Mouse (Mus musculus): ENCODE measurements around the gene Psmg3. TPM values are rescaled to one million over a fixed set of nuclear protein-coding genes. Genes with fewer than 3 reads are reported as not detected.

Gene Psmg3
- polyA plus RNA-seq, 1 experiment: 33.9 TPM

GRCm38 (mm10) chr5:139797473-139798167 lies 29.1 kb downstream of the Psmg3 start:
- Histone ChIP-seq H3K4me1 (ENCODE audit: control insufficient read depth, insufficient read depth, low read length) (peaks cover 11% of the 10 kb centered on the region; the same call in 1 of the 2 replicates), H3K27me3 (ENCODE audit: control insufficient read depth, insufficient read depth, low read length) (no peaks in the 10 kb centered on the region), H3K27ac (ENCODE audit: insufficient read depth, low read length) (peak overlapping the region; percentile 41; the same call in 1 of the 2 replicates), H3K4me3 (replicated peaks; ENCODE audit: insufficient read depth, low read depth, low read length) (no peak overlapping the region)
- WGBS: 15% methylated on average over 11 of the region's 11 CpGs
- DNase-seq: peak; percentile 64 to 72
- no peak for TF ChIP-seq CTCF (IDR thresholded peaks at IDR 0.05; ENCODE audit: borderline replicate concordance, insufficient read depth, low read depth, low read length)
- TF ChIP-seq POLR2A (IDR thresholded peaks at IDR 0.05; ENCODE audit: borderline replicate concordance, insufficient read depth, low read length): no peak

- 16% methylated on average over 13 of the region's 13 CpGs for WGBS
- Histone ChIP-seq H3K27ac (ENCODE audit: insufficient read depth, low read length) (peak overlapping the region; percentile 41; the same call in 1 of the 2 replicates), H3K27me3 (ENCODE audit: control insufficient read depth, insufficient read depth, low read length) (no peaks in the 10 kb centered on the region), H3K4me1 (ENCODE audit: control insufficient read depth, insufficient read depth, low read length) (peaks cover 14% of the 10 kb centered on the region; the same call in 1 of the 2 replicates), H3K4me3 (replicated peaks; ENCODE audit: insufficient read depth, low read depth, low read length) (no peak overlapping the region)
- TF ChIP-seq POLR2A (IDR thresholded peaks at IDR 0.05; ENCODE audit: borderline replicate concordance, insufficient read depth, low read length) (no peak), CTCF (IDR thresholded peaks at IDR 0.05; ENCODE audit: borderline replicate concordance, insufficient read depth, low read depth, low read length) (no peak)
- DNase-seq: no peak
Observed at GRCm38 (mm10) chr5:139796900-139797299, 29.8 kb downstream of the Psmg3 start.

GRCm38 (mm10) chr5:139796001-139796620 lies 30.6 kb downstream of the Psmg3 start:
- Histone ChIP-seq H3K4me3 (replicated peaks; ENCODE audit: insufficient read depth, low read depth, low read length) (no peak overlapping the region), H3K4me1 (ENCODE audit: control insufficient read depth, insufficient read depth, low read length) (peaks cover 16% of the 10 kb centered on the region; the same call in 1 of the 2 replicates), H3K27me3 (ENCODE audit: control insufficient read depth, insufficient read depth, low read length) (no peaks in the 10 kb centered on the region), H3K27ac (ENCODE audit: insufficient read depth, low read length) (no peak overlapping the region)
- DNase-seq: no peak
- WGBS: 63% methylated on average over 9 of the region's 9 CpGs
- no peak for TF ChIP-seq CTCF (IDR thresholded peaks at IDR 0.05; ENCODE audit: borderline replicate concordance, insufficient read depth, low read depth, low read length)
- TF ChIP-seq POLR2A (IDR thresholded peaks at IDR 0.05; ENCODE audit: borderline replicate concordance, insufficient read depth, low read length): no peak

DNA sequence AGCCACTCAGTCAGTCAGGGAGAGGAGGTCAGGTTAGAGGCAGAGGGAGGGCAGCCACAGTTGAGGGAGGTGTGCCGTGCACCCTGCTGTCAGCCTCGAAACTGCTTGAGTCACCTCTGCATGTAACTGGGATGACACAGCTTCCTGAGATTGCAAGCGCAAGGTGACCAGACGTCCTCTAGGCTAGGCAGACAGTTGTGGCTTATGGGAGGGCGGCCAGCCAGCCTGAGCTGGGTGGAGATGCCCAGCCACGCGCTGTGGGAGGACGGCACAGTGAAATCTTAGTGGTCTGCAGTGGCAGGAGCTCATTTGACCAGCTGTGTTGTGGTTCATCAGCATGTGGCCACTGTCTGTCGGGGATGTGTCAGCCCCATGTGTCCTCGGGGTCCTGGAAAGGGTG lies 31.7 kb downstream of the Psmg3 start:
- Histone ChIP-seq H3K27me3 (ENCODE audit: control insufficient read depth, insufficient read depth, low read length) (no peaks in the 10 kb centered on the region), H3K4me1 (ENCODE audit: control insufficient read depth, insufficient read depth, low read length) (peaks cover 19% of the 10 kb centered on the region; the same call in 1 of the 2 replicates), H3K27ac (ENCODE audit: insufficient read depth, low read length) (no peak overlapping the region), H3K4me3 (replicated peaks; ENCODE audit: insufficient read depth, low read depth, low read length) (no peak overlapping the region)
- DNase-seq: no peak
- 50% methylated on average over 10 of the region's 10 CpGs for WGBS
- TF ChIP-seq CTCF (IDR thresholded peaks at IDR 0.05; ENCODE audit: borderline replicate concordance, insufficient read depth, low read depth, low read length) (no peak), POLR2A (IDR thresholded peaks at IDR 0.05; ENCODE audit: borderline replicate concordance, insufficient read depth, low read length) (no peak)

DNA sequence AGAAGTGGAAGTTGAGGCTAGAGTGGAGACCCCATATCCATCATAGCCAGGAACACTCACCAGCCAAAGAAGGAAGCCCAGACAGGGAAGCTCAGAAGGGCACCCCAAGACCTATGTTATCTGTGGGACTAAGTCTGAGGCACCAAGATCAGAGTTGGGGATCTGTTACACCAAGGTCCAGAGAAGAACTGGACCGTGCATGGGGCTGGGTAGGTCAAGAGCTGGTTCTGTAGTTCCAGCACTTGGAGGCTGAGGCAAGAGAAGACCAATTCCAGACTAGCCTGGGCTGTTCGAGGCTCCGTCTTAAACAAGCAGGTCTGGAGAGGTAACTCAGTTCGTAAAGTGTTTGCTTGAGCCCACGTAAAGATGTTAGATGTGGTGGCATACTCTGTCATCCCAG lies 32.5 kb downstream of the Psmg3 start:
- Histone ChIP-seq H3K4me3 (replicated peaks; ENCODE audit: insufficient read depth, low read depth, low read length) (no peak overlapping the region), H3K27me3 (ENCODE audit: control insufficient read depth, insufficient read depth, low read length) (no peaks in the 10 kb centered on the region), H3K4me1 (ENCODE audit: control insufficient read depth, insufficient read depth, low read length) (peaks cover 19% of the 10 kb centered on the region; the same call in 1 of the 2 replicates), H3K27ac (ENCODE audit: insufficient read depth, low read length) (no peak overlapping the region)
- WGBS: 92% methylated on average over 5 of the region's 5 CpGs
- TF ChIP-seq CTCF (IDR thresholded peaks at IDR 0.05; ENCODE audit: borderline replicate concordance, insufficient read depth, low read depth, low read length) (no peak), POLR2A (IDR thresholded peaks at IDR 0.05; ENCODE audit: borderline replicate concordance, insufficient read depth, low read length) (no peak)
- no peak for DNase-seq

DNA sequence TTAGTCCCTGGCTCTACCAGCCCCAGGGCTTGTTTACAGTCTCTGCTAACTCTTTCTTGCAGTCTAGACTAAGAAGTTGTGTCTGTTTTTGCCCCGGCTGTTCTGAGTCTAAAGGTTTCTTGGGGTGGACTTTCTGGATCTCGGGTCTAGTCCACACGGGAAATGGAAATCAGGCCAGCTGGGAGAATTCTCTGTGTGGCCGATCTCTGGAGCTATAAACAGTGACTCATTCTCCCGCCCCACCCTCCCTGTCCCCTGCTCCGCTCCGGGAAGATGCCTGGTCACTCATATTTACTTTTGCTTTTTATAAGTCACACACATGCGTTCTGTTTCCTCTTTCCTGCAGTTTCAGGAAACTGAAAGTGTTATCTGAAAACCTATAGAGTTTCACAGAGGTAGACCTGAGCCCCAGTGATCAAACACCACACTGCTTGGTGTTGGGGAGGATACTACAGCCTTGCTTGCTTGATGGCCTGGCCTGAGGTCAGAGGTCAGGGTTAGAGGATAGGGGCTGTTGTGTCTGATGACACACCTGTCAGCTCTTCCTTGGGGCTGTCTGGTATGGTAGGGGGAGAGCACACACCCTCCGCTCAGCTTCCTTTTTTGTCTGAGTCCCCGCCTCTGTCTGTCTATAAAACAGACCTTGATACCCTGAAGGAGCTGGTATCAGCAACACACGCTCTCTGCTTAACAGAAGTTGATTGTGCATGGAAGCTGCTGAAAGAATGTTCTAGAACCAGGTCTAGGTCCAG lies 33.2 kb downstream of the Psmg3 start:
- Histone ChIP-seq H3K27ac (ENCODE audit: insufficient read depth, low read length) (no peak overlapping the region), H3K4me3 (replicated peaks; ENCODE audit: insufficient read depth, low read depth, low read length) (no peak overlapping the region), H3K27me3 (ENCODE audit: control insufficient read depth, insufficient read depth, low read length) (no peaks in the 10 kb centered on the region), H3K4me1 (ENCODE audit: control insufficient read depth, insufficient read depth, low read length) (peaks cover 19% of the 10 kb centered on the region; the same call in 1 of the 2 replicates)
- no peak for TF ChIP-seq CTCF (IDR thresholded peaks at IDR 0.05; ENCODE audit: borderline replicate concordance, insufficient read depth, low read depth, low read length)
- TF ChIP-seq POLR2A (IDR thresholded peaks at IDR 0.05; ENCODE audit: borderline replicate concordance, insufficient read depth, low read length): no peak
- whole genome bisulfite sequencing: 78% methylated on average over 11 of the region's 11 CpGs
- no peak for DNase-seq

DNA sequence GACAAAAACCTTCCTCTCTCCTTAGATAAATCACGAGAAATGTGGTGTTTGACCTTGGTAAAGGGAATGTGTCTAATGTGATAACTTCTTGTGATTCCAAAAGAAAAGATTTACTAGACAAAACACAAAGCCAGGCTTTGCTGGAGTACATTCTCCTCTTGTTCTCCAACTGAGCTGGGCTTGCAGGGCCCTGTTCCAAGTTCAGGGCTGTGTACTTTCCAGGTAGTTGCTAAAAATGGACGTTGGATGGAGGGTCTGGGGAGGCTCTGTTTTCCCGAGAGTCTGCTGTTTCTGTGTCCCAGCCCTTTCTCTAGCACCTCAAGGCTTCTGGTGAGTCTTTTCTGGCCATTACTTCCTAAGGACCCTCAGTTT lies 33.7 kb downstream of the Psmg3 start:
- WGBS: 51% methylated on average over 3 of the region's 3 CpGs
- no peak for DNase-seq
- no peak for TF ChIP-seq POLR2A (IDR thresholded peaks at IDR 0.05; ENCODE audit: borderline replicate concordance, insufficient read depth, low read length)
- TF ChIP-seq CTCF (IDR thresholded peaks at IDR 0.05; ENCODE audit: borderline replicate concordance, insufficient read depth, low read depth, low read length): no peak
- H3K27ac ChIP-seq (ENCODE audit: insufficient read depth, low read length): no peak overlapping the region
- no peak overlapping the region for H3K4me3 ChIP-seq (replicated peaks; ENCODE audit: insufficient read depth, low read depth, low read length)
- peaks cover 16% of the 10 kb centered on the region; the same call in 1 of the 2 replicates for H3K4me1 ChIP-seq (ENCODE audit: control insufficient read depth, insufficient read depth, low read length)
- no peaks in the 10 kb centered on the region for H3K27me3 ChIP-seq (ENCODE audit: control insufficient read depth, insufficient read depth, low read length)

Data from cerebellum, adult 2 months (tissue).